Mouse (Mus musculus) midbrain, embryonic 16.5 days (tissue): ENCODE measurements around the gene Rap1gds1. TPM values are rescaled to one million over a fixed set of nuclear protein-coding genes. Genes with fewer than 3 reads are reported as not detected.

Experiments
- ATAC-seq: fragments of 200-750 bp; cut with Nextera tagmentation; 2 replicates; pipeline ENCODE4 v1.8.0; 2017; ENCODE audit warnings: moderate TSS enrichment
- H3K27ac ChIP-seq: fragments of 300-500 bp; sonication (generic); 2 replicates; pipeline ENCODE4 v1.5.1; 2014; ENCODE audit warnings: mild to moderate bottlenecking, low read length, mixed read lengths
- H3K27me3 ChIP-seq: fragments of 300-500 bp; sonication (generic); 2 replicates; pipeline ENCODE4 v1.6.1; 2014; ENCODE audit warnings: low read depth, low read length, mixed read lengths; ENCODE audit not compliant: control insufficient read depth, insufficient read depth
- H3K36me3 ChIP-seq: fragments of 300-500 bp; sonication (generic); 2 replicates; pipeline ENCODE4 v1.6.1; 2014; ENCODE audit warnings: mild to moderate bottlenecking, low read length, moderate library complexity, mixed read lengths; ENCODE audit not compliant: control insufficient read depth, insufficient read depth
- H3K4me1 ChIP-seq: fragments of 300-500 bp; sonication (generic); 2 replicates; pipeline ENCODE4 v1.6.1; 2014; ENCODE audit warnings: mild to moderate bottlenecking, low read length, mixed read lengths; ENCODE audit not compliant: control insufficient read depth, insufficient read depth
- H3K4me2 ChIP-seq: fragments of 300-500 bp; sonication (generic); 2 replicates; pipeline ENCODE4 v1.6.1; 2014; ENCODE audit warnings: mild to moderate bottlenecking, low read length, mixed read lengths
- H3K4me3 ChIP-seq: fragments of 300-500 bp; sonication (generic); 2 replicates; pipeline ENCODE4 v1.5.1; 2014; ENCODE audit warnings: low read depth, mild to moderate bottlenecking, low read length, moderate library complexity, mixed read lengths
- H3K9ac ChIP-seq: fragments of 300-500 bp; sonication (generic); 2 replicates; pipeline ENCODE4 v1.6.1; 2014; ENCODE audit warnings: low read depth, low read length, mixed read lengths
- H3K9me3 ChIP-seq: fragments of 300-500 bp; sonication (generic); replicated peaks from 2 replicates; pipeline ENCODE4 v1.6.1; 2014; ENCODE audit warnings: mild to moderate bottlenecking, low read length, mixed read lengths; ENCODE audit not compliant: control insufficient read depth, poor library complexity, severe bottlenecking
- WGBS: fragments of 180-500 bp; shearing (Covaris S2); extraction: QIAGEN DNeasy Blood & Tissue Kit; methylation state at CpG from one replicate; pipeline ENCODE4 v1.1.7; 2014; 5-methylcytosine and 5-hydroxymethylcytosine counted together
- polyA plus RNA-seq: library from polyadenylated mRNA; unstranded; fragments of >200 nt; fragmentation: Nextera tagmentation; extraction: Ambion mirVana; gene quantifications from 2 replicates; pipeline ENCODE4 v1.2.1, GENCODE M21; 2015

Rap1gds1 gene
- 70.7 and 82.9 TPM in 2 replicates for polyA plus RNA-seq

DNA sequence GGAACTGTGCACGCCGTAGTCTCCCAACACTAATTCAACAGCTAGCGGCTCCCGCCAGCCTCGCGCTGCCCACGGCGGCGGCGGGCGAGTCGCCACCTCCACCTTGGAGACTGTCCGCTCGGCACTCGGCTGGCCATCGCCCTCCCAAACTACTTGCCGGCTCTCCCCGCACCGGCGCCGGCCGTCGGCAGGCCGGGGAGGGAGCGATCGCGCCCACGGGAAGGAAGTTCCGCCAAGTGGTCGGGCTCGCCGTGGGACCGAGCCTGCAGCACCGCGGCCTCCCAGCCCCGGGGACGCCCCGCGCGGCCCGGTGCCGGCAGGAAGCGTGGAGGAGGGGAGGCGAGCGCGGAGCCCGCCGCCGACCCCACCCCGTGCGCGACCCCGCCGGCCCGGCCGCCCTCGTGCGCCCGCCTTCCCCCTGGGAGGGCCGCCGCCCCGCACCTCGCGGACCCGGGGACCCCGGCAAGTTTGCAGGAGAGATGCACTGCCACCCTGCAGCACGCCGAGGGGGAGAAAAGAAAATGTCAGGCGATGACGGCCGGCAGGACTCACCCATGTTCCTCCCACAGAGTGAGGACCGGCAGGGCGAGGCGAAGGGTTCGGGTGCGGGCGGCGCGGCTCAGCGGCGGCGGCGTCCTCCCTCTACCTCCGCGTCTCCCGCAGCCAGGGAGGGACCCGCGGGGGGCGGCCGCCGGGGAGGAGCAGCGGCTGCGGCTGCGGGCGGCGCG lies at the start of gene Rap1gds1:
Gene Rap1gds1 (minus strand): TSS at position 718 of the 728 bp plus-strand sequence.
- peak within 1 kb of the TSS; percentile 86 for H3K4me2 ChIP-seq
- ATAC-seq = peak; percentile 81
- H3K27me3 ChIP-seq = no peaks in the 10 kb centered on the region
- no peaks in the 10 kb centered on the region for H3K36me3 ChIP-seq
- H3K4me1 ChIP-seq = peaks cover 6% of the 10 kb centered on the region
- H3K9me3 ChIP-seq = no peaks in the 10 kb centered on the region
- WGBS = under 1% methylated on average over 79 of the region's 97 CpGs
- H3K9ac ChIP-seq = peak within 1 kb of the TSS; percentile 91
- H3K4me3 ChIP-seq = peak within 1 kb of the TSS; percentile 96
- peak within 1 kb of the TSS; percentile 96 for H3K27ac ChIP-seq

DNA sequence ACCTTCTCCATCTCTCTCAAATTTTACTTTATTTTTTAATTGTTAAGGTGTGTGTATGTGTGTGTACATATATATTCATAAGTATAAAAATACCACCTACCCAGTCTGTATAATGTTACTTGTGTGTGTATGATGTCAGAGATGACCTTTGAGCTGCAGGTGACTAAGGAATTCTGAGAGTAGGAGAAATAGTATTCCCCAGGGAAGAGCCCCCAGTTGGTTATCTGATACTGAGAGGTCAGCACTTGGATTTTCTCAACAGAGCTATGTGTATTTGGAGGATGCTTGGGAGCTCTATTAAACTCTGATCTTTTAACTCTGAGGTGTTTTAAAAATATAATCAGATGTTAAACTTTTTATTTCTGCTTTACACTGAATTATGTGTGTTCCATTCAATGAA lies 43.4 kb upstream of the Rap1gds1 start:
- no peak overlapping the region for H3K4me3 ChIP-seq
- no peak for ATAC-seq
- H3K36me3 ChIP-seq = no peaks in the 10 kb centered on the region
- no peak overlapping the region for H3K27ac ChIP-seq
- H3K9ac ChIP-seq = no peak overlapping the region
- no peak overlapping the region for H3K4me2 ChIP-seq
- no peaks in the 10 kb centered on the region for H3K4me1 ChIP-seq
- no peaks in the 10 kb centered on the region for H3K9me3 ChIP-seq
- no peaks in the 10 kb centered on the region for H3K27me3 ChIP-seq

DNA sequence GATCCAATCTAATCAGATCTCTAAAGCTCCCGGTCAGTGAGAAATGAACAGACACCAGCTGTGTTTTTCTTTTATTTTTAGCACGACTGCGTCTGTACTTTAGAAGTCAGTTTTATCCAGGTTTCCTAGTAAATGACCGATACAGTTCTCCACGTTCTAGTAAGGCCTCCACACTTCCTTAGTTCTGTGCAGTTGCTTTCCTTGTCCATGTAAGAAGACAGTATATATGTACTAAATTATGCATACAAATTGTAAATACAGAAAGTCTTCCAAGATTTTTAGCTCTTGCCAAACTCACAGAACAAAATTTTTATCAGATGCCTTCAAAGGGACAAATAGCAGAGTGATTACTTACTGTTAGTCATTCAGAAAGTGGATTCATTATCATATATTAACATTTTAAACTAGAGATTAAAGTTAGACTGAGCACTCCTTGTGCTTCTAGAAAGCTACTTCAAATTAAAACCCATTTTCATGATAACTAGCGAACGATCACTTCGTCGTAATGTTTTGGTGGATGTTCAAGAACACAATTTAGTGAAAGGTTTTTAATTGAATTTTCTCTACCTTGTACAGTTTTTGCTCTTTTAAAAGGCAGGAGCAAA lies 41.8 kb upstream of the Rap1gds1 start:
- H3K4me2 ChIP-seq = no peak overlapping the region
- ATAC-seq = no peak
- no peak overlapping the region for H3K9ac ChIP-seq
- no peak overlapping the region for H3K27ac ChIP-seq
- H3K36me3 ChIP-seq = no peaks in the 10 kb centered on the region
- H3K4me3 ChIP-seq = no peak overlapping the region
- H3K27me3 ChIP-seq = no peaks in the 10 kb centered on the region
- WGBS = 50% methylated on average over 9 of the region's 9 CpGs
- no peaks in the 10 kb centered on the region for H3K4me1 ChIP-seq
- no peaks in the 10 kb centered on the region for H3K9me3 ChIP-seq

DNA sequence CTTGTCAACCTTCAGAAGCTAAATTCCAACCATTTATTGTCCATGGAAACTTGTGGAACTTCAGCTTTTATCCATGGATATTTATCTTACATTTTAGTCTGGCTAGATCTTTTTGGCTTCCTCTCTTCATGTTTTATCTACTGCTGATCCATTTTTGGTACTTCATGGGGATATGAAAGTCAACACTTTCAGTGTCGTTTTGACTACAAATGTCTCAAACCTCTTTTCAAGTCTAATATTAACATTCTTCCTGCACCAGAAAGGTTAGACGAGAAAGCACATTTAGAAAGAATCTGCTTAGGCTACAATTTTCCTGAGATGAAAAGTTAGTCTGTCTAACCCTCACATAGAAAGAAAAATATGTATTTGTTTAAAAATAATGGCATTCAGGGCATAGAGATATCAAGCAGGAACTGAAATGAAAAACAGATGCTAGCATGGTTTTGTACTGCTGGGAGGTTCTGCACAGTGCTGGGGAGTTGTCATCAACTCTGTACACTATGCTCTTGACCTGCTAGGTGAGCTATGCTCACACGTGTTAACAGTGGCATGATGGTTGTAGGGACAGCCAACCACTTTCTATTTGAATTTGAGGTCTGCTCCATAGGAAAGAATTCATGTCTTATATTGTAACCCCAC lies 37.5 kb upstream of the Rap1gds1 start:
- Histone ChIP-seq H3K36me3 (no peaks in the 10 kb centered on the region), H3K4me2 (no peak overlapping the region), H3K27ac (no peak overlapping the region), H3K27me3 (no peaks in the 10 kb centered on the region), H3K9ac (no peak overlapping the region), H3K9me3 (no peaks in the 10 kb centered on the region), H3K4me1 (no peaks in the 10 kb centered on the region), H3K4me3 (no peak overlapping the region)
- no peak for ATAC-seq
- WGBS = 85% methylated on average over 3 of the region's 3 CpGs

DNA sequence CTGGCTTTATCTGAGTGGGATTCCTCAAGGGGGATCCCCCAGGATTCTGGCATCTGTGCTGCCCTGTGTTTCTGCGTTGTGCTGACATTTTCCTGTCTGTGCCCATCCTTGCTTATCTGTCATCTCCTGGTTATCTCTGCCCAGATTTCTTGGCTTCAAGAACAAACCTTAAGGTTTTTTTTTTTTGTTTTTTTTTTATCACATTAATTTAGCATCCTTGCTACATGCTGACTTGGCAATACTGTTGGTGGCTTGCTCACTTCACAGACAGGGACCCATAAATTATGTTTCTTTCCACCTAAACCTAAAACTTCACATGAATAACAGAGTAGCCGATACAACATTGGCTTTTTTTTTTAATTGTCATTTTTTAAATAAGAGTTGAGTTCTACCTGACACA lies 36.9 kb upstream of the Rap1gds1 start:
- H3K9me3 ChIP-seq = no peaks in the 10 kb centered on the region
- H3K27me3 ChIP-seq = no peaks in the 10 kb centered on the region
- H3K4me1 ChIP-seq = no peaks in the 10 kb centered on the region
- no peaks in the 10 kb centered on the region for H3K36me3 ChIP-seq
- no peak overlapping the region for H3K4me2 ChIP-seq
- H3K9ac ChIP-seq = no peak overlapping the region
- H3K4me3 ChIP-seq = no peak overlapping the region
- 77% methylated on average over 2 of the region's 2 CpGs for WGBS
- no peak for ATAC-seq
- H3K27ac ChIP-seq = no peak overlapping the region

DNA sequence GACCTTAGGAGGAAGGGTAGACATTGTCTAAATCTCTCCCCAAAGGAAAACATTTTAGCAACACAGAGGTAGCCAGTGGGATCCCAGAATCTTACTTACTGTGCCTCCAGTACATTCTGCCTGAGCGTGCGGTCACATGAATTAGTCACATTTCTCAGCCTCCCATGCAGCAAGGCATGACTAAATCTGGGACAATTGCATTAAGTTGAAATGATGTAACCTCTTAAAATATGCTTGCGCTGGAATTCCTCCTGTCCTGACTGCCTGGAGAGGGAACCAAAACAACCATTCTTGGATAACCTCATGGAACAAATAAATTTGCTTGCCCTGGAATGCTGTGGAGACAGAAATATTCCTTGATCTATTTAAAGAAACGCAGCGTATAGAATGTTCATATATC lies 33.2 kb upstream of the Rap1gds1 start:
- Histone ChIP-seq H3K27ac (no peak overlapping the region), H3K9me3 (no peaks in the 10 kb centered on the region), H3K9ac (no peak overlapping the region), H3K4me3 (no peak overlapping the region), H3K36me3 (no peaks in the 10 kb centered on the region), H3K4me1 (no peaks in the 10 kb centered on the region), H3K4me2 (no peak overlapping the region), H3K27me3 (no peaks in the 10 kb centered on the region)
- ATAC-seq = no peak
- 82% methylated on average over 5 of the region's 5 CpGs for WGBS

DNA sequence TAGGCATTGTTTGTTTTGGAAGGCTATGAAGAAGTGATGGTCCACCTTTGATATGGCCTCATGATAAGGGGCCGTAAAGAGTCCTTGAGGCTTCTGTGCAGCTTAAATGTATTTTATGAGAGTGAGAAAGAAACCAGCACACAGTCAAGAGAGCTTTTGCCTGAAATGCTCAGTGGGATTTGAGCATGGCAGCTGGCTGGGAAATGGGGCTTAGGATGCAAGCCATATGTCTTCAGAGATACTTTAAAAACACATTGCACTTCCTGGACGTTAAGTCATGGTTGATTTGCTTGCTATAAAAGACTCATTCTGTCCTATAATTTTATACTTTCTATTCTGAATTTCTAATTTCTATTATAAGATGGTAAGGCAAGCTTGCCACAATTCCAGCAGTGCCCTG lies 28.9 kb upstream of the Rap1gds1 start:
- ATAC-seq = no peak
- no peaks in the 10 kb centered on the region for H3K27me3 ChIP-seq
- H3K4me2 ChIP-seq = no peak overlapping the region
- H3K9me3 ChIP-seq = no peaks in the 10 kb centered on the region
- H3K27ac ChIP-seq = no peak overlapping the region
- H3K4me3 ChIP-seq = no peak overlapping the region
- no peaks in the 10 kb centered on the region for H3K36me3 ChIP-seq
- no peaks in the 10 kb centered on the region for H3K4me1 ChIP-seq
- WGBS = 63% methylated on average over 2 of the region's 2 CpGs
- no peak overlapping the region for H3K9ac ChIP-seq

DNA sequence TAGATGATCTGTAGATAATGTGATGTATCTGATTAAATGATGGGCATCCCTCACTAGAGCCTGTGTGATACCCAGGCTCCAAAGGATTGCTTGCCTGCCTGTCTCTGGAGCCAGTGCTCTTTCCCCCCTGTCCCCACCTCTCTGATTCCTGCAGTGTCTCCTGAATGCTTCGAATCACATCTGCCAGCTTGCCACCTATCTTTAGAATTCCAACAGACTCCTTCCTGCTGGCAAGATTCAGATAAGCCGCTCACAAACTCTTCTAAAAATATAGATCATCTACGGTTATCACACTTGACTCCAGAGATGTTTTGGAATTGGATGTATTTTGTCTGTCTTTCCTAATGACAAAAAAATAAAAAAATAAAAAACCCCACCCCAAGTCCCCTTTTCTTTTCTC lies 28.3 kb upstream of the Rap1gds1 start:
- no peaks in the 10 kb centered on the region for H3K27me3 ChIP-seq
- no peak overlapping the region for H3K4me3 ChIP-seq
- H3K9ac ChIP-seq = no peak overlapping the region
- H3K36me3 ChIP-seq = no peaks in the 10 kb centered on the region
- no peaks in the 10 kb centered on the region for H3K9me3 ChIP-seq
- H3K4me2 ChIP-seq = no peak overlapping the region
- ATAC-seq = no peak
- 79% methylated on average over 3 of the region's 3 CpGs for WGBS
- H3K4me1 ChIP-seq = no peaks in the 10 kb centered on the region
- no peak overlapping the region for H3K27ac ChIP-seq

DNA sequence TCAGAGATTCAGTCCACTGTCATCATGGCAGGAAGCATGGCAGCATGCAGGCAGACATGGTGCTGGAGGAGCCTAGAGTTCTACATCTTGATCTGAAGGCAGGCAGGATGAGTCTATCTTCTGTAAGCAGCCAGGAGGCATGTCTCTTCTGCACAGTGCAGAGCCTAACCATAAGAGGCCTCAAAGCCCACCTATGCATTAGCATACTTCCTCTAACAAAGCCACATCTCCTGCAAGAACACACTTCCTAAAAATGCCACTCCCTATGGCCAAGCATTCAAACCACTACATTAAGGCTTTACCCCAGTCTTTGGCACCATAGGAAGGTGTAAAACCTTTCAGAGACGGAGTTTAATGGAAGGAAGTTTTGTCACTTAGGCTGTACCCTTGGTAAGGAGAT lies 26.9 kb upstream of the Rap1gds1 start:
- 85% methylated on average over 1 of the region's 1 CpGs for WGBS
- no peak overlapping the region for H3K4me2 ChIP-seq
- no peaks in the 10 kb centered on the region for H3K9me3 ChIP-seq
- H3K4me1 ChIP-seq = no peaks in the 10 kb centered on the region
- ATAC-seq = no peak
- H3K27ac ChIP-seq = no peak overlapping the region
- no peaks in the 10 kb centered on the region for H3K27me3 ChIP-seq
- H3K4me3 ChIP-seq = no peak overlapping the region
- H3K36me3 ChIP-seq = no peaks in the 10 kb centered on the region
- H3K9ac ChIP-seq = no peak overlapping the region
